Mouse (Mus musculus): ENCODE data around the gene Ckmt1.

GRCm38 (mm10) chr2:121354378-121354777 is 3.1 kb upstream of the Ckmt1 start:
- no peak for TF ChIP-seq CTCF (IDR thresholded peaks at IDR 0.05; ENCODE audit: borderline replicate concordance, extremely low read depth, insufficient read depth, insufficient read length)
- no peak for TF ChIP-seq POLR2A (IDR thresholded peaks at IDR 0.05; ENCODE audit: borderline replicate concordance, extremely low read depth, insufficient read depth, insufficient read length, poor library complexity, severe bottlenecking)
